Mouse (Mus musculus) testis, adult 2 months (tissue): Measurements from ENCODE around the gene Arid3c. TPM values are rescaled to one million over a fixed set of nuclear protein-coding genes. Genes with fewer than 3 reads are reported as not detected.

ENCODE experiments used
- H3K27ac ChIP-seq: fragments of 200-500 bp; 2 replicates; pipeline ENCODE4 v1.5.1; 2012; ENCODE audit warnings: low read depth, low read length; ENCODE audit not compliant: control insufficient read depth, insufficient read depth
- H3K27me3 ChIP-seq: fragments of 200-500 bp; 2 replicates; pipeline ENCODE4 v1.6.1; 2012; ENCODE audit warnings: mild to moderate bottlenecking, low read length, moderate library complexity; ENCODE audit not compliant: control insufficient read depth, insufficient read depth
- H3K36me3 ChIP-seq: fragments of 200-500 bp; 2 replicates; pipeline ENCODE4 v1.6.1; 2012; ENCODE audit warnings: mild to moderate bottlenecking, low read length; ENCODE audit not compliant: control insufficient read depth, insufficient read depth
- H3K4me1 ChIP-seq: fragments of 200-500 bp; 2 replicates; pipeline ENCODE4 v1.6.1; 2012; ENCODE audit warnings: low read length; ENCODE audit not compliant: control insufficient read depth, insufficient read depth
- H3K4me3 ChIP-seq: fragments of 200-500 bp; 2 replicates; pipeline ENCODE4 v1.5.1; 2012; ENCODE audit warnings: low read depth, mild to moderate bottlenecking, low read length, moderate library complexity, mixed read lengths; ENCODE audit not compliant: control insufficient read depth
- CTCF ChIP-seq: fragments of 200-500 bp; IDR thresholded peaks from 2 replicates; pipeline ENCODE4 v1.5.1; 2012; ENCODE audit warnings: low read depth, mild to moderate bottlenecking, inconsistent platforms, low read length, moderate library complexity; ENCODE audit not compliant: control insufficient read depth, insufficient read depth, insufficient replicate concordance
- POLR2A ChIP-seq: fragments of 200-500 bp; IDR thresholded peaks from 2 replicates; pipeline ENCODE4 v1.6.1; 2012; ENCODE audit warnings: low read depth, mild to moderate bottlenecking, inconsistent platforms, low read length, moderate library complexity; ENCODE audit not compliant: control insufficient read depth
- polyA plus RNA-seq: library from polyadenylated mRNA; depleted of rRNA; stranded (reverse); fragments of >200 nt; gene quantifications from 2 replicates; pipeline ENCODE4 v1.2.3, GENCODE M21; 2012

The Arid3c gene
- polyA plus RNA-seq, 1 experiment: 0.17 TPM

DNA sequence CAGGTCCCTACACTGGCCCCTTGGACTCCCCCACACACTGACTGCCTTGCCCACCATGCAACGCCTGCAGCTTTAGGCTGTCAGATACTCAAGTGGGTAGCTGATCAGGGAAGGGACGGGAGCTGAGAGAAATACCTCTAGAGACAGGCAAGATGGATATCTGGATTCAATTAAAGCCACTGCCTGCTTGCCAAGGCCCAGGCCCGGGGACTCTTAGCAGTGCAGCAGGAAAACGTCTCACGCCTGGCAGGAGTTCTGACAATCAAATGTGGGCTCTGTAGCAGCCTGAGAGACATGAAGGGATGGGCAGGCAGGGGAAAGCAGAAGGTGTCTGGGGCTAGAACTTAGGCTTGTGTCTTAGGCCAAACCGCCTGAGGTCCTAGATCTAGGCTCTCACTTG is 14.1 kb downstream of the Arid3c start:
- Histone ChIP-seq H3K4me3 (no peak overlapping the region), H3K27ac (no peak overlapping the region), H3K36me3 (peaks cover 2% of the 10 kb centered on the region), H3K27me3 (no peaks in the 10 kb centered on the region), H3K4me1 (peaks cover 24% of the 10 kb centered on the region)
- no peak for TF ChIP-seq POLR2A
- TF ChIP-seq CTCF: no peak

DNA sequence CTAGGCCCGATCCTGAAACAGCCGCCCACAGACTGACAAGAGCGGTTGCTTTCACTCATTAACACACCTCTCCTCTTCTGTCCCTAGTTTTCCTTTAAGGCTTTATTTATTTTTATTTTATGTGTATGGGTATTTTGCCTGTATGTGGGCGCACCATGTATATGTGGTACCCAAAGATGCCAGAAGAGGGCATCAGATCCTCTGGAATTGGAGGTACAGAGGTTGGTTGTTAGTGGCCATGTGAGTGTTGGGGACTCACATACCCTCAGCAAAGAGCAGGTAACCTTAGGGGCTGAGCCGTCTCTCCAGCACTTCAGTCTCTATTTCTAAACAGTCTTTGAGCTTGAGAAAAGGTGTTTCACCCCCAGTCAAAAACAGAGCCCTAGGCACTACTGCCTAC is 15.3 kb downstream of the Arid3c start:
- no peak overlapping the region for H3K4me3 ChIP-seq
- TF ChIP-seq CTCF: no peak
- no peak for TF ChIP-seq POLR2A
- H3K4me1 ChIP-seq: peaks cover 25% of the 10 kb centered on the region
- H3K36me3 ChIP-seq: peaks cover 2% of the 10 kb centered on the region
- H3K27ac ChIP-seq: no peak overlapping the region
- H3K27me3 ChIP-seq: no peaks in the 10 kb centered on the region

GRCm38 (mm10) chr4:41715082-41715481 is 15.9 kb downstream of the Arid3c start:
- no peak overlapping the region for H3K4me3 ChIP-seq
- peaks cover 25% of the 10 kb centered on the region for H3K4me1 ChIP-seq
- H3K27me3 ChIP-seq: no peaks in the 10 kb centered on the region
- H3K36me3 ChIP-seq: peaks cover 2% of the 10 kb centered on the region
- TF ChIP-seq POLR2A (no peak), CTCF (no peak)
- no peak overlapping the region for H3K27ac ChIP-seq

DNA sequence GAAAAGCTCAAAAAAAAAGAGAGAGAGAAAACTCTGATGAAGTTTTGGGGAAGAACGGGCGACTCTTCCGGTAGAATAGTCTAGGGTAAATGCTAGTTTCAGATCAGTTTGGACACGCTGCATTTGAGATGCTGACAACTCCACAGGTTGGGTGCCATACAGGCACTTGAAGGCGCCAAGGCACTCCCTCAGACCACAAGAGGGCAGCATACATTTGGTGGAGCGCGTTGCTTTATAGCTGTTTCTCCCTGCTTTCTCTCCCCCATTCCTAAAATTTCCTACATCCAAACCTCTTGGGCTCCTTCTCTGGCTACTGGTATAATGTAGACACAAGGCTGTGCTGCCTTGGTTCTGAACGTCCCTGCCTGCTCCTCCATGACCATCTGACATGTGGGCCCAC is 16.7 kb downstream of the Arid3c start:
- Histone ChIP-seq H3K27ac (no peak overlapping the region), H3K27me3 (no peaks in the 10 kb centered on the region), H3K36me3 (peaks cover 2% of the 10 kb centered on the region), H3K4me1 (peaks cover 25% of the 10 kb centered on the region), H3K4me3 (no peak overlapping the region; the same call in 1 of the 2 replicates)
- TF ChIP-seq CTCF: peak; percentile 68; the same call in 1 of the 2 replicates
- TF ChIP-seq POLR2A: no peak

DNA sequence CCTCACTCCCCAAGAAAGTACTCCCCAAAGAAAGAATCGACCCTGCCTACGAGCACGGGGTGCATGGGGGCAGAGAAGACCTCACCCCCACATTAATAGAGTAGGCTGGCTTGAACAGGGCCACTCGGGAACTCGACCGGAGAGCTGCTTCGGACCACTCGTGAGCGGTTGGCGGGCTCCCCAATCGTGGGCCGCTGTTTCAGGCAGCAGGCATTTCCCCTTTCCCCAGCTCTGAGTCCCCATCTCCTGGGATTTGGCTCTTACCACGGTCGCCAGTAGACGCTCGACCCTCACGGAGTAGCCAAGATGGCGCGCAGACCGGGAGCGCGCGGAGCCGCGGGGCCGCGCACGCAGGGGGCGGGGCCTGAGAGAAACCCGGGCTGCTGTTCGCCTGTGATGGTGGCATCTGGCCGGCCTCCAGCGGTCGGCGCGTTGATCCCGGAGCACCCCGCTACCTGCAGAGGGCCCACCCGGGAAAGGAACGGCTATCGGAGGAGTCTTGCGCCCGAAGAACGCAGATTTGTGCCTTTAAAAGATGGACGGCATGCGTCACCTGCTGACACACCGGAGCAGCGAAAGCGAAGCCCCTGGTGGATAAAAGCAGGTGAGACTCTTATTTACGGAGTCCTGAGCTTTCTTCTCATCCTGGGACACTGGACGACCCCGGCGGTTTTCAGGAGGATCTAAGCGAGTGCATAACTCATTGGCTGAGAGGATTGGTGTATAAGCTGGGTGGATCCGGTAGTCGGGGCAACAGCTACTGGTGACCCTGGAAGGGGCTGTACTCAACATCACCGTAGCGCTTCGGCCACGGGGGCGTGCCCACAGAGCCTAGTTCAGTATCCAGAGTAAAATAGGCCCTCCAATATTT is 17.5 kb downstream of the Arid3c start, which contains the start of gene Rpp25l:
Gene Rpp25l (minus strand): TSS at position 338 of the 871 bp plus-strand sequence.
- peaks cover 25% of the 10 kb centered on the region for H3K4me1 ChIP-seq
- H3K27ac ChIP-seq: peak within 1 kb of the TSS; percentile 86
- TF ChIP-seq CTCF: 0 out of 2 replicates have a peak, but pooled peaks have one; percentile 16
- TF ChIP-seq POLR2A: peak; percentile 85
- peaks cover 2% of the 10 kb centered on the region for H3K36me3 ChIP-seq
- no peaks in the 10 kb centered on the region for H3K27me3 ChIP-seq
- peak within 1 kb of the TSS; percentile 96 for H3K4me3 ChIP-seq

- no peaks in the 10 kb centered on the region for H3K27me3 ChIP-seq
- peak overlapping the region; percentile 96 for H3K4me3 ChIP-seq
- 0 out of 2 replicates have a peak, but pooled peaks cover 2% of the 10 kb centered on the region for H3K36me3 ChIP-seq
- TF ChIP-seq CTCF (no peak), POLR2A (no peak)
- H3K27ac ChIP-seq: peak overlapping the region; percentile 86
- H3K4me1 ChIP-seq: peaks cover 25% of the 10 kb centered on the region
These were observed 18.3 kb downstream of the Arid3c start for GRCm38 (mm10) chr4:41712421-41713196.
